Mouse (Mus musculus): Measurements from ENCODE around the gene Scml4.

The Scml4 gene

DNA sequence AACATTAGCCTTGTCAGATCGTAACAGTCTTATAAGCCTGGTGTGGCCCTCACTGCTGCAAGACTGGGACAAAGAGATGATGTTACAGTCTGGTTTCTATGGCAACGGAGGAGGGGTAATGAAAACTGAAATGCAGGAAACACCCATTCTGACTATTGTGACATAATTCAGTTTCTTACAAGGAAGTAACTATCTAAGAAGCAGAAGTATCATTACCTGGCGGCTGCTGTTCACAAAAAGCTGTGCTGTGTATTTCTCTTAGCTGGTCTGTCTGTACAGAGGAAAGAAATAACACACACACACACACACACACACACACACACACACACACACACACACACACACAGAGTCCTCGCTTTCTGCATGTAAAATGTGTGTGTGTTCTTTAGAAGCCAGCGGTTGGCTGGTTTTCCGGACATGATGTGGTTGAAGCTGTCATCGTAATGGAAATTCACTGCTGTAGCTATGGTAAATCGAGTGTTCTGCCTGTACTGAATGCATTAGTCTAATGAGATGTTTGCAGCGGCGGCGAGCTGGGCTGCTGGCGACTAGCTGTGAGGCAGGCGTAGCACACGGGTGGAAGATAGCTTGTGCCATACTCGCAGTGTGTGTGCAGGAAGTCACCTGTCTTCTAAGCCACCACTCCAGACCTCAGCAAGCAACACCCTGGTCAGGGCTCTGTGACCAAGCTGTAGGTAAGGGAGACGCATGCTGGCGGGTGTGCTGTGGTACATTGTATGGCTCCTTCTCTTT, at the start of gene Scml4:
Scml4 (plus strand) TSS at position 212 of the 753 bp plus-strand sequence.
- in situ Hi-C loops (cut with MboI), result loop anchor here (5.0 kb wide), 1 partner anchor 37 kb away; no protein-coding TSS in a partner anchor

DNA sequence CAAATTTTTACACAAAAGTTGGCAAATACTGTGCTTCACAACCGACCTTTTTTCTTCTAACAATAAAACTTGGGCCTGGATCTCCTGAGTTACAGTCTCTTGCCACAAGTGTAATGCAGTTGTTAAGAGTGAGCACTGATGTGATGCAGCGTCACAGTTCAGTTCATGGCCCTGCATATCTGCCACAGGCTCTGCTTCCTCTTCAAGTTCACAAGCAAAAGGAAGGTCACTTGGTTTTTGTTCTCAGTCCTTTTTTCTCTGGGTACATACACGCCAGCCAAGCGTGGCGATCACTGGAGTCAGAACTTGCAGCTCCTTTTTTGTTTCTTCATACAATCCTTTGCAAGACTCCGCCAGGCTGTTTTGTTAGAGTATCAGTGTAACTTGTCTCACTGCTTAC, 34.2 kb upstream of the Scml4 start:
- in situ Hi-C loops (cut with MboI), result no loop called here

DNA sequence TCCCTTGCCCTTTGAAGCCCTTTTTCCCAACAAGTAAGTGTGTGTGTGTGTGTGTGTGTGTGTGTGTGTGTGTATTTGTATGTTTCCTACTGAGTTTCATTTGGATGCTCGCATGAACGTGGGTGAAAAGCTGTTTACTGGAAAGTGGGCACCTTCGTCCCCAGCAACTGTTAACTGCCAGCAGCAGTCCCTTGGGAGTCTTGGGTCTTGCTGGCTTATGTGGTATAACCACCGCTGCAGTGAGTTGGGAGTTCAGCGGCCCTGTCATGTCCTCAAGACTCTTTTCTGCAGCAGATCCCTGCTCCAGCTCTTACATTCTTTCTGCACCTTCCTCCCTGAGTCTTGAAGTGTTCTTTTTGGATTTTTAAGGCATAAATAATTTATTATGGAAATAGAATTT, 33.0 kb upstream of the Scml4 start:
- in situ Hi-C loops (cut with MboI), result no loop called here

DNA sequence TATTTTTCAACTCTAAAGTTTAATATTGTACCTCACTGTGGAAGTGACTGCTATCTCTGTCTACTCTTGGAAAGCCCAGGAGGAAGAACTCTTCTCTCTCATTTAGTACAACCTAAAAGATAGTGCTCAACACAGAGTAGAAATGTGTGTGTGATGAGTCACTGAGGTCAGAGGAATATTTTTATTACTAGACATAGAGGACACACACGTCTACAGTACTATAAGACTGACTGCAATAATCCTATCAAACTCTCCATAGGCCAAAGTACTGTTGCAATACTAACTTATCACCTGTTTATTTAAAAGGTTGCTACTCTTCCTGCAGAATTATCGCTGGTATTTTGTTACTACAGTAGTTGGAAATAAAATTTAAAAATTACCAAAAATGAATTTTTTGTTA, 30.2 kb upstream of the Scml4 start:
- in situ Hi-C loops (cut with MboI), result no loop called here

DNA sequence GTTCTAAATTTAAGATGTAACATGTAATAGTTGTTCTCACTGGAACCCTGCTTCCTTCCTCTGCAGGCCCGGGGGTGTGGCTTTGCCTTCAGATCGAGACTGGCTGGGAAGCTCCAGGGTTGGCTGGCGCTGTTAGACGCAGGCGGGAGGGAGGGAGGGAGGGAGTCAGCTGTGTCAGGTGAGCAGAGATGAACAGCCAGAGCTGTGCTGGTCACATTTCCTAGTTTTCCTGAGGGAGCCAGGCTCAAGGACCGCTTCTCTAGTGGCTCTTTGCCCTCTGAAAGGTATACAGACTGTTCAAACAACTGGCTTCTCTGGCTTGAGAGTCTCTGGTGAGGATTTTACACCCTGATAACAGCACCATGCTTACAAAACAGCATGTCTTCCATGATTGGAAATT, 29.8 kb upstream of the Scml4 start:
- in situ Hi-C loops (cut with MboI), result no loop called here

DNA sequence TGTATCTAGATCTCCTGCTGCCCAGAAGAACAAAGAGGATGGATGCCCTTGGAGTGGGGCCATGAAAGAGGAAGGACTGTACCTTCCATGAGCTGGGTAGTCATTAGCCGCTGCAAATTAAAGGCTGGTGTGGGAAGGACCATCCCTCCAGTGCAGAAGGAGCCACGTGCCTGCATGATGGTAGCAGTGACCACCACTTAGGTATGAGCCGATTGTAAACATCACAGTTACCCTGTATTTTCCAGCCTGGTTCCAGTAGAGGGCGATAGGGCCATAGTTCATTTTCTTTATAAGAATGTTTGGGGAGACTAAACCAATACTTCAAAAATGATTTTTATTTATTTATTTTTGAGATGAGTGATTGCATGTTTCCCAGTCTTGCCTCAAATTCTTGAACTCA, 27.5 kb upstream of the Scml4 start:
- in situ Hi-C loops (cut with MboI), result no loop called here

DNA sequence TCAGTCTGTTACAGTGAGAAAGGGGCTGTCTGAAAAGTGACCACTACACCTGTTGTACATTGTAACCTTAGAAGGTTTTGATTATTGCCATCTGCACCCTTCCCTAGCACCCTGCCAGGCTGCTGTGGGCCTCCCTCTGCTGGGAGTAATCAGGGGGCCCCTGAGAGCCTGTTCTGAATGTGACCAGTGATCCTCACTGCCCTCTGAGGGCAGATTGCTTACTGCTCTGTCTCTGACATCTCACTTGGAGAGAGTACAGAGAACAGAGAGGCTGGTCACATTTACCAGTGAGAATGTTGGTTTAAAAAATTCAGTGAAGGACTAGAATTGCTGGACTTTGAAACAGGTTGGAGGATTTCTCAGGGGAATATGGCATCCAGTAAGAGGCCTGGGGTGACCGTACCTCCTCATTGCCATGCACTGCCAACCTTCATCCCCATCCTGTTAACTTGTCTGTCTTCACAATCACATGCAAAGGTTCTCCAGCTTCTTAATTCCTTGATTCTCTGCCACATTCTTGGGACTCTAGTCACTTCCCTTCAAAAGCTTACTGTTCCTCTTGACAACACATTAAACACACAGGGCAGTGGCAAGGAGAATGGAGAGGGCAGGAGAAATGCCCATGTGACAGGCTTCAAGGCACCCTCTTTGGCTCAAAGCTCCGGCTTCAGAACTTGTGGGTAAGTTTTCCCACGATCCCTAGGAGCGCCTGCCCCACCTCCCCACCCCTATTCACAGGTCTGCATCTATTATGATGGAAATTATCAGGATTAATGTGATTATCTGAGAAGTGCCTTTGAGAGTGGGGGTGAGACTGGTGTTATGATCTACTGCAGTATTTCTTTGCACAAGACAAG, 26.1 kb upstream of the Scml4 start:
- in situ Hi-C loops (cut with MboI), result no loop called here

DNA sequence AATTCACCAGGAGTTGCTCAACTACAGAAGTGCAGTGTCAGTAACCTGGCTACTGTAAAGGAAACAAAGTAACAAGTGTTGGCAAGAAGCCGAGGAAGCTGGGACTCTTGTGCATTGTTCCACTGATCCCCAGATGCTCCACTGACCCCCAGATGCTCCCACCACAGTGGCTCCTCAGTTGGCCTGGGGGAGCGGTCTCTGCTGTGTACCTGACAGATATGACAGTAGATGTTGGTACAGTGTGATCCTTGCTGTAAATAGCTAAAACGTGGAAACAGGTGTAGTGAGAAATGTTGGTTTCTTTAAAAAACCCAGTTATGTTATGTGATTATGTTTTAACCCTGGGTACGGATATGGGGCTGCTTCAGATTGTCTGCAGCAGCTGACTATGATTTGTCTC, 22.1 kb upstream of the Scml4 start:
- in situ Hi-C loops (cut with MboI), result no loop called here

DNA sequence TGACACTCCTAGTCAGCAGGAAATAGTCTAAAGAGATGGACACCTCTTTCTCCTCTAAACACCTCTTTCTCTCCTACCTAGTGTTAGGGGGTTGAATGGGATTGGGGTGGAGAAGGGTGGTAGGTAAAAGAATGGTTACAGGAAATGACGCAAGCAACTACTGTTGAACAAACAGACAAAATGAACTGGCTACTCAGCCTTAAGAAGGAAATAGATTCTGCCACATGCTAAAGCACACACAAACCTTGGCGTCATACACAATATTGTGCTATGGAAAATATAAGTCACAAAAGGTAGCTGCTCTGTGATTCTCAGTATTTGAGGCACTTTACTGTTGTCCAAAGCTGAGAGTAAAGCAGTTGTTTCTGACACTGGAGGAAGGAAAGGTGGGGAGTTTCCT, 21.4 kb upstream of the Scml4 start:
- in situ Hi-C loops (cut with MboI), result no loop called here

DNA sequence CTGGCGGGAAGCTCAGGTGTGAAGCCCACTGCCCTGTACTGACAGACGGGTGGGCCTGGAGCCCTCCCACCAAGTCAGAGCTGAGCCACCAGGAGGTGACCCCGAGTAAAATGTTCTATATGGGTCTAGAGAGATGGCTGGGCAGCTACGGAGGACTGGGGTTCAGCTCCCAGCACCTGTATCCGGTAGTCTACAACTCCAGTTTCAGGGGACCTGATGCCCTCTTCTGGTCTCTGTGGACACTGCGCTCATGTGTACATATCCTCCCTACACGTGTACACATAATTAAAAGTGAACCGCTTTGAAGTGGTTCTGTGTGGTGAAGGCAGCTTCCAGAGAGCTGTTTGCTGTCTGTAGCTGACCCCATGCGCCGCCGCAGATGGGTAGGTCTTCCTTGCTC, 20.1 kb upstream of the Scml4 start:
- in situ Hi-C loops (cut with MboI), result no loop called here

DNA sequence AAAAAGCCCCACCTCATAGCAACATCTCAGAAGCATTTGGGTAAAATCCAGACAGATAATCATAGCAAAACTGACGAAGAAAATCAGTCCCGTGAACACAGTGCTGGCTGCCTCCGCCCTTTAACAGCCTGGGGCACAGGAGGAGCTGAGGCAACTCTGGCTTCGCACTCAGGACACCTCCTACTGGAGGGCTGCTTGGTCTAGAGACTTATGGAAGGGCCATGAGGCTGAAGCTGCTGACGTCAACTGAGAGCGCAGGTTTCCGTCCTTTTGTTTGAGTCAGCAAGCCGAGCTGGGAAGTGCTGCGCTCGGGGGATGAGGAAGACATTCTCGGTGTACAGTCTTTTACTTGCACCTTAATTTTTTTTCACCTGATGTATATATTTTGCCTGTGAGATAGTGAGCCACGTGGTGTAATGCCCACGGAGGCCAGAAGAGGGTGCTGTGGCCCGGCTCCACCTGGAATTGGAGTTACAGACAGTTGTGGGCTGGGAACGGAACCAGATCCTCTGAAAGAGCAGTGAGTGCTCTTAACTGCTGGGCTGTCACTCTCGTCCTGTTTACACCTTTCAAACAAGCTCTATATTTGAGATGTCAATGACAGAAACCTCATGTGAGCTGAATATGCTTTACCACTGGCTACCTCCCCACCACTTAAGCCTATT, 18.5 kb upstream of the Scml4 start:
- in situ Hi-C loops (cut with MboI), result no loop called here

DNA sequence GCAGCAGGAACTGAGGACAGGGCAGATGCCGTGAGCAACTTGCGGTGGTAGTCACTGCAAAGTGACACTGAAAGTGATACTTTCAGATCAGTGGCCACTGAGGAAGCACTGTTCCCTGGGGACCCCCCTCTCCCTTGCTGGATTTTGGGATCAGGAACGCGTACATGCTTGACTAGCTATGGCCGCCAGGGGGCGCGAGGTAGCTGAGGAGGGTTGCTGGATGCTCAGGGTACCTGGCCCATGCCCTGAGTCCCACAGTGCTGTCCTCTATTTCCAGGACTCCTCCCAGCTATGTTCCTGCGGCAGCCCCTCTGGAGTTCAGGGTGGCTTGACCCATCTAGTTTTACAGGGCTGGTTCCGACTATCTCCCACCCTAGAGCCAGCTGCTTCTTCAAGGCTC, 17.8 kb upstream of the Scml4 start:
- in situ Hi-C loops (cut with MboI), result no loop called here

DNA sequence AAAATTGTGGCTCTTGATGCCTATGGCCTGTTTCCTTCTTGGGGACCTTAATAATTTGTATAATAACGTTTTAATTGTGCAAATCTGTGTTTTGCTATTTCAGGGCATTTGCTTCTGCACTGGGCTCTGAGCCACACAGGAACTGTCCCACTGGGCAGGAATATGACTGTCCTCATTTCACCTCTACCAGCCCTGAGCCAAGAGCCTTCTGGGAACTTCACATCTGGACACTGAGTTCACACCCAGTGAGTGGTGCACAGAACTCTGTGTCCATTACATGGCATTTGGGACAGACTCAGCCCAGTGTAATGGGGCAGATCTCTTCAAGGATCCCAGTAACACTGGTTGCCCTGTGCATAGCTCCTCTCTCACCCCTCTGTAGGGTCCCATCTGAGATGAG, 16.8 kb upstream of the Scml4 start:
- in situ Hi-C loops (cut with MboI), result no loop called here

DNA sequence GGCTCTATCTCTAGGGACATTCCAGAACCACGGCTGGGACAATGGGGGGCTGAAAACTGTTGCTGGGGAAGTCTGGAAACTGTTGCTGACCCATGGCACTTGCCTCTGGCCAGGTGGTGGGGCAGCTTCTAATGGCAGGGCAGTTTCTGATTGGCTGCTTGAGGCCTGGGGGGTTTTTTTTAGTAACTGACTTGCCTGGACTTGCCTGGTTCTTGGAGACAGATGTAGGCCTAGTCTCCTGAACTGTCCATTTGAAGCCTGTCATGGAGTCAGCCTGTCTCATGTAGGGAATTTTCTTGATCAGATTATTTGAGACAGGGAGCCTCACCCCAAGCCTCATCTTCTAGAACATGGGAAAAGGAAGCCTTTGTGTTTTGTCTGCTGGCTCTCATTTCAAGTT, 14.7 kb upstream of the Scml4 start:
- in situ Hi-C loops (cut with MboI), result no loop called here

DNA sequence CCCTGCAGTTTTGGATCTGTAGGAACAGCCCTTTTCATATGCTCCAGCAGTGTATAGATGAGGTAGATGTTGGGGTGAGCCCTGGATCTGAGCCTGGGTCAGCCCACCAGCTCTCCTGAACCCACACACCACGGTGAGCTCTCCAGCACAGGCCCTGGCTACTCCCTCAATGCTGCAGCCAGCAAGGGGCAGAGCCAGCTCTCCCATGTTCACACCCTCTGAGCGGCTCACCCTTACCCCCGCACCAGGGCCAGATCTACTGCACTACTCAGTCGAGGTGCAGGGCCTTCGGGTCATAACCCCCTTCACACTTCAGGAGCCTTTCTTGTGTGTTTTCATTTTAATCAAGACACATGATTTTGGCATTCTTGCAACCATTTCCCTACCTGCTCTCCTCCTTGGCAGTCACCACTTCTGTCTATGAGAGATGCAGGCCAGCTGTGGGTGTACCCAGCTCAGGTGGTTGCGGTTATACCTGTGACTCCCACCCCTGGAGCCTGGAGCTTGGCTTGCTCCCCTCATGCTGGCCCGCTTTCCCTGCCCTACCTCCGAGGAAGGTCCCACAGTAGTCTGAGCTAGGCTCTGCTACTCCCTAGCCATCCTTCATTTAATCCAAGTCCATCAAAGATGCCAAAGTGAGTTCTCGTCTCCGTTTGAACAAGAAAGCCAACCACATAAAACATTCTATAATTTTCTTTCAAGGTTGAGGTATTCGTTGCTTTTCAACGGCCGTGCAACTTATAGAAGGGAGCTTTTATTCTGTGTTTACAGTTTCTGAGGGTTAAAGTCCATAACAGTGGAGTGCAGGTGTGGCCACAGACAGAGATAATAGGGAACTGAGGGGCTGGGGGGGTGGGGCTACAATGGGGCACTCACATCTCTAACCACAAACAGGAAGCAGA, 11.7 kb upstream of the Scml4 start:
- in situ Hi-C loops (cut with MboI), result no loop called here

DNA sequence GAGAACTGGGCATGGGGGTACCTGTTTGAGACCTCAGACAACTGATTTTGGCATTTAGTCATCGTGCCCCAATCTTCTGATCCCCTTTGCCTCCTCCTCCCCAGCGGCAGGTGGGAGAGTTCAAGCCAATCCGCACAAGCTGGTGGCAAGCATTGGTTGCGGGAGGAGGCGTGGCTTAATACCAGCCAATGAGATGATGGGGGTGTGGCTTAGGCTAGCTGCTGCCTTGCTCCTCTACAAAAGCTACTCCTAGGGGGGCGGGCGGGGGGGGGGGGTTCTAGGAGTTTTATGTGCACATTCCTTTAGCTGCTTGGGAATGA, 11.1 kb upstream of the Scml4 start:
- in situ Hi-C loops (cut with MboI), result no loop called here

DNA sequence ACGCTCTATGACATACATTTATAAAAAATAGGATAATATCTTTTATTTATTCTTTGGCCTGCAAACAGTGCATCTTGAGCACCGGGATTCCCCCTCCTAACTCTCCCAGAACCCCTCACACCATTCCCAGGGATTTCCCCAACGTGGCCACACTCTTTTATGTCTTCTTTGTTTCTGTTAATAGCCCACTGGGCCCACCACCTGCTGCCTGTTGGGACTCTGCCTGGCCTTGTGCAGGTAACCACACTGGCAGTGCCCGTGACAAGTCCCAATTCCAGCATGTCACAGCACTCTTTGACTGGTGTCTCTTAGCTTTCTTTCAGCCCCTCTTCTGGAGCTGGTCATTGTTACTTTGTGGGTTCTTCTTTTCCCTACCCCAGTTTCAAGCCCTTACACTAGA, 5.3 kb upstream of the Scml4 start:
- in situ Hi-C loops (cut with MboI), result no loop called here

DNA sequence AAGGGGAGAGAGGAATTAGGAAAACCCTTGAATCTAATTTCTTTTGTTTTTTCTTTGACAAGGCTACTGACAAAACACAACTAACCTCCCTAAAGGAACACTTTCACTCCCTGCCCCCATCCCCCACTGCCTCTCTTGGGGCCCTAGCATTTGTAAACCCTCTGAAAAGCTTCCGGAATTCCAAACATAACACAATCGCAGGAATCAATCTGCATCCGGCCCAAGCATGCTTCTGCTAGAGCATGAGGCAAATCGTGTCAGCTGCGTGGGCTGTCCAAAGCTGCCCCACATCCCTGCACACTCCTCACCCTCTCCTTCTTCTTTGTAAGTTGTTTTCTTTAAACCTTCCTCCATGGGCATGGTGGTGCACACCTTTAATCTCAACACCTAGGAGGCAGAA, 4.9 kb upstream of the Scml4 start:
- in situ Hi-C loops (cut with MboI), result no loop called here

DNA sequence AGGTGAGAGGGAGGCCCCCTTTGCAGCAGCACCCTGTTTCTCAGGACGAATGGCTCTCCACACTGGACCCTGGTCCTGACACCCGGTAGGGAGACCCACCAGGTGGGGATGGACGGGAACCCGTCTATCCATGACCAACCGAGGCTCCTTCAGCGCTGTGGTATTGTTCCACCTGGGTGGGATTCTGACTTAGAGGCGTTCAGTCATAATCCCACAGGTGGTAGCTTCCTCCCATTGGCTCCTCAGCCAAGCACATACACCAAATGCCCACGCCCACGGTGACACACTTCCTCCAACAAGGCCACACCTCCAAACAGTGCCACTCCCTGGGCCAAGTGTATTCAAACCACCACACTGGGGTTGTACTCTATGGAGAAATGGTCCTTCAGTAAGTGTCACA, 3.6 kb upstream of the Scml4 start:
- in situ Hi-C loops (cut with MboI), result no loop called here

DNA sequence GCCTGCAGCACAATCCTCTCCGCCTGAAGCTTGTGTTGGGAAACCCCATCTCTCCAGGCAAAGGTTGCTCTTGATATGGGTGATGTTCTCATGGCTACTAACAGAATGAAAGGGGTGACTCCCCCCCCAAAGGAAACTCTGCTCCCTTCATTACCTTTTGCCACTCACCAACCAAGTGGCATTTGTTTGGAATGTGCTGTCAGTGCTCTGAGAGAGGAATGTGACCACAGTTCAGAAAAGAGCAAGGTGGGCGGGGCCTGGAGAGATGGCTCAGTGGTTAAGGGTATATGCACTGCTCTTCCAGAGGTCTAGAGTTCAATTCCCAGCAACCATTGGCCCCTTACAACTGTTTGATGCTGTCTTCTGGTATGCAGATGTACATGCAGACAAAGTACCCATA, 3.1 kb upstream of the Scml4 start:
- in situ Hi-C loops (cut with MboI), result no loop called here

DNA sequence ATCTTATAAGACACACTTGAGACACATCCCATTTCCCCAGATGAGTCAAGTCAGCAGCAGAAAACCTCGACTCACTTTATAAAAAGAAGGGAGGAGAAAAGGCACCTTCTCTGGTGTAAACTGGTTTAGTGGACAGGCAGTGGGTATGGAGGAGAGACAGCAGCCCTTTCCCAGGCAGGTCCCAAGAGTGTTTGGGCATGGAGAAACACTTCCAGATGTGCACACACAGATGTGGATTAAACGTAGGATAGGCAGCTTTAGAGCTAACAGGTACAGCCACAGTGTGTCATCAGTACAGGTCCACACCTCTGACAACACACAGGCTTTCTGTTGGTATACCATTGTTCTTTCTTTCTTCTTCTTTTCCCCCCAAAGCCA, 400 bp upstream of the Scml4 start:
- in situ Hi-C loops (cut with MboI), result loop anchor here (5.0 kb wide), 1 partner anchor 38 kb away; no protein-coding TSS in a partner anchor

DNA sequence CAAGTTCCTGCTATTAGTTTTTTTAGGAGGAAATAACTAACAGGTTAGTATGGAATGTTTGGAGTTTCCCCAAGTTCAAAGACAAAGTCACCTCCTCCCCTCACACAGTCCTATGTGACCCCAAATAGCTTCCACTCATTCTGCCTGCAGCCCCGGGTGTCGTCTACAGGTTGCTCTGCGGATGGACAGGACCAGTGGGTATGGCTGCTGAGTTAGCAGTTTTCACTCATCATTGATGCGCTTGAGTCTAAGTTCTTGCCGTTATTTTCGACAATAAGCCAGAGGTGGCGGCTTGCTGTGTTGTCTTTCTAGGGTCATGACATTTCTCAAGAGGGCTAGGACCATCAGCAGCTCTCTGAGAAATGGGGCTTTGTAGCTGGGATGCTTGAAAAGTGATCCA, 1.3 kb downstream of the Scml4 start:
- in situ Hi-C loops (cut with MboI), result loop anchor here (5.0 kb wide), 1 partner anchor 36 kb away; no protein-coding TSS in a partner anchor

Data from mature B cell (primary cell).